Mouse (Mus musculus) neural tube, embryonic 15.5 days (tissue): Measurements from ENCODE around the gene B3galt1. TPM values are rescaled to one million over a fixed set of nuclear protein-coding genes. Genes with fewer than 3 reads are reported as not detected.

Experiments
- microRNA-seq: library from miRNA; unstranded; fragments of <30 nt; microRNA quantifications from one replicate; pipeline ENCODE4, GENCODE M21; 2017
- polyA plus RNA-seq: library from polyadenylated mRNA; unstranded; fragments of >200 nt; fragmentation: Nextera tagmentation; extraction: Ambion mirVana; gene quantifications from 2 replicates; pipeline ENCODE4 v1.2.1, GENCODE M21; 2015

The B3galt1 gene
- polyA plus RNA-seq, 1 experiment from 2014 or later = 59.7 TPM

Small RNA genes lying within 50 kb of the gene (microRNA-seq; reads per million reads assigned to microRNA genes)
- gene Mir6335 = not detected
- 4.0 reads per million, percentile 16 among the genes with 10 or more reads in this experiment for gene Mir7224

Other genes starting within 250 kb of the B3galt1 start
- gene Gm21830, start 152.1 kb upstream of the B3galt1 start, polyA plus RNA-seq = not detected in 2 replicates
- not detected in 2 replicates for gene Gm26727, start 132.7 kb upstream of the B3galt1 start, polyA plus RNA-seq
- gene Xirp2, start 119.9 kb upstream of the B3galt1 start, polyA plus RNA-seq = 0.05 TPM in 1 of 2 replicates, not detected in the other